Mouse (Mus musculus) B cell, adult 2 months (primary cell): Measurements from ENCODE around the gene Srebf1.

Experiments used
- DNase-seq, 2 experiments: peaks; one replicate each; pipeline ENCODE4 v3.0.0; 2022

The Srebf1 gene

DNA sequence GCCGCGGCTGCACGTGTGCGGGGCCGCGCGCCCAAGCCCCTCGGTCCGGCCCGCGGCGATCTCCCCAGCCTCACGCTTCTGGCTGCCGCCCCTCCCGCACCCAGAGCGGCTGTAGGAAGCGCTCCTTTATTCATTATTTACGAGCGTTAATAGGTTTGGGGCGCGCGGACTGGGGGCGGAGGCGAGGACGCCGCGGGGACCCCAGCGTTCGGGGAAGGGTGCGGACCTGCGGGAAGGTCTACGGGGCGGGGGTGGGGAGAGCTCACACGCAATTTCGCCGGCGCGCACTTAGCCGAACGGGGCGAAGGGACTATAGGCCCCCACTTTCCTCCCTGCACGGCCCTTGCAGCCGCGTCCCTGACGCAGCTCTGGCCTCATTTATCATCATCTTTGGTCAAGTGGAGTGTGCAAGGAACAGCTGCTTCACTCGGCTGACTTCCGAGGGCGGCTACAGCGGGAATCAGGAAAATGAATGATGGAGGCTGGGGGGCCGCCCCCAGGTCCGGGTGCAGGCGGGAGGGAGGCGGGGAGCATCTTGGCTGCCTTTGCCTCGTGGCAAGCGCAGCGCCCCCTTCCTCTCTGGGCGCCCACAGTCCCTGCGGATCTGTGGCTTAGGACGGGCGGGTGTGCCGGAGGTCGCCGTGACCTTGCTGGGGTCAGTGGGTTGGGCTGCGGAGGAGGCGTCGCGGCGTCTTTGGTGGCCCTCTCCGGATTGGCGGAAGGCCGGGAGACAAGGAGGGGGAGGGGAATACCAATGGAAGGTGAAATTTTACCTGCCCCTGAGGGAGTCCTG lies 46.0 kb downstream of the Srebf1 start:
- peak; percentile 53 to 56 for DNase-seq

- DNase-seq = peak; percentile 36 to 41
These were observed 46.8 kb downstream of the Srebf1 start for GRCm38 (mm10) chr11:60175371-60176181.

- DNase-seq = no peak
These were observed 48.7 kb downstream of the Srebf1 start for GRCm38 (mm10) chr11:60173606-60174184.

- no peak for DNase-seq
These were observed 50.3 kb downstream of the Srebf1 start for GRCm38 (mm10) chr11:60172074-60172473.

GRCm38 (mm10) chr11:60168780-60169179 lies 53.6 kb downstream of the Srebf1 start:
- no peak for DNase-seq

DNA sequence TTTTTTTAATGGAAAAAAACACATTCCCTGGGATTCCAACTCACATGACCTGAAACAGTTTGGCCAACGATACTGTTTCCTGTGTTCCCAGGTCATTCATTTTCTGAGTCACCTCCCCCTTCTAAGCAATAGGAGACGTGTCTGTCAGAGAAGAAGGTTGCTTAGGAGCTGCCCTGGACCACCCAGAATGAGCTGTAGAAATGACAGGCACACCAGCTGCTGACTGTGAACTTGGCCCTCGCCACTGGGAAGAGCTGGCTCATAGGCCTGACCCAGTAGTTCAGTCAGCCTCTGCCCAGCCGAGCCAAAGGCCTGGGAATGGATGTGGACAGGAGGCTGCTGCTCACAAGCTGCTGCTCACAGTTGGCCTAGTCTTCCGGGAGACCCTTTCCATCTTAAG lies 57.3 kb downstream of the Srebf1 start:
- DNase-seq = no peak

- DNase-seq = no peak
These were observed 57.9 kb downstream of the Srebf1 start for GRCm38 (mm10) chr11:60164450-60164849.

GRCm38 (mm10) chr11:60163362-60163761 lies 59.0 kb downstream of the Srebf1 start:
- DNase-seq = no peak

DNA sequence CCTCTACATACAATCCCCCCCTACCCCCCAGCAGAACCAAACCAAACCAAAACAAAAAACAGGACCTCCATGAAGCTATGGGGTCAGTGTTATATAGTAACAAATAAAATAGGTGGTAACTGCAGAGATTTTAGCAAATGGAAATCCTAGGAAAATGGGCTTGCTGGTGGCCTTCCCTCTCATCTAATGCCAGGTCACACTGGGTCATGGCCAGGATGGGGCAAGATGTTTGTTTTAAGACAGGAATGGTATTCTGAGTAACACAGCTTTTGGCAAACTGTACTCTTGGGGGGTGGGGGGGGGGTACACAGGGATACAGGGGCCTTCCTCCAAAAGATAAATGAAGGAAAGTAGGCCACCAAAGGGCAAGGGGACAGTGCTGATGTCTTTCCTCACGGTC lies 59.8 kb downstream of the Srebf1 start:
- no peak for DNase-seq

- no peak for DNase-seq
These were observed 61.1 kb downstream of the Srebf1 start for GRCm38 (mm10) chr11:60161146-60161874.

GRCm38 (mm10) chr11:60160454-60161114 lies 61.8 kb downstream of the Srebf1 start:
- no peak for DNase-seq

DNA sequence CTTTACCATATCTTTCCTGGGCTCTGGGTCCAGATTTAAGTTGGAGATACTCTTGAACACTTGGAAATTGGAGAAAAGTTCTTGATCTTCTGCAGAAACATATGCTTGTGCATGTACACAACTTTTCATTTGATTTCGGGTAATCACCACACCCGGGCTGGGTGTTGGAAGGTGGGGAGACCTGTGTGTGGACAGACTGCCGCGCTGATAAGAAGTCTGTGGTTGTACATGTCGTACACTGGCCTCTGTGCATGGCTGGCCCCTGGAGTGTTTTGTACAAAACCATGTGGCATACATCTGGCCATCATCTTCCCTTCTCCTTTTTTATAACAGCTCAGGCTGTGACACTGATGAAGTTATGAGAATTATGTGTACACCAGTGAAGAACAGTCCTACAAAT lies 62.4 kb downstream of the Srebf1 start:
- DNase-seq = no peak

DNA sequence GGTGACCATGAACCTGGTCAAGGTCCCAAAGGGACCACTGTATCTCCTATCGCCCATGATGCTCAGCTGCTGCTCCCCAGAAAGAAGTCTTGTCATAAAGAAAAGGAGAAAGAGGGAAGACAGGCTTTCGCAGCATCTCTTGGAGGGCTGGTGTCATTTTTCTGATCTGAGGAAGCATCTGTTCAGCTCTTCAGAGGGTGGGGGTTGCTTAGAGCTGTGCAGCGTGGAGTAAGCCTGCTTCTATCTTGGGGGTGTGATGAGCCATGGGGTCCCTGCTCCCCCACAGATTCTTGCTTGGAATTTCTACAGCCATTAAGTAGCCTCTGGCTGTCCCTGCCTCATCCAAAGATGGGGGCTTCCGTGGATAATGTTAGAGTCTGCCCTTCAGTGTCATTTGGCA lies 64.1 kb downstream of the Srebf1 start:
- DNase-seq = no peak

DNA sequence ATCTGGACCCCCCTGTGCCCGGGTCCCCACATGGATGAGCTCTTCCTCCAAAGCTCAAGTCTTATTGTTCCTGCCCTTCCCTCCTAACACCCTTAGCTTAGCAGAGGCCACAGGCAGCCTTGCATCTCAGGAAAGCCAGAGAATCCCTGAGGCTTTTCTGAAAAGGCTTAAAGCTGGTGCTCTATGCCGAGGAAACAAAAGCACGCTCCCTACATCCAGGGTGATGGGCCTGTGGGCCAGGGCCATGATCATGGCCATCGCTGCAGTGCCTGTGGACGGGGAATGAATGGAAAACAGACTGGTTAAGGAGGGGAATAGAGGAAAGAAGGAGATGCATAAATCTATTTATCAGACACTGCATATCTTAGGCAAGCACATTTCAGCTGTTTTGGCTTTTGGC lies 66.7 kb downstream of the Srebf1 start:
- no peak for DNase-seq

DNA sequence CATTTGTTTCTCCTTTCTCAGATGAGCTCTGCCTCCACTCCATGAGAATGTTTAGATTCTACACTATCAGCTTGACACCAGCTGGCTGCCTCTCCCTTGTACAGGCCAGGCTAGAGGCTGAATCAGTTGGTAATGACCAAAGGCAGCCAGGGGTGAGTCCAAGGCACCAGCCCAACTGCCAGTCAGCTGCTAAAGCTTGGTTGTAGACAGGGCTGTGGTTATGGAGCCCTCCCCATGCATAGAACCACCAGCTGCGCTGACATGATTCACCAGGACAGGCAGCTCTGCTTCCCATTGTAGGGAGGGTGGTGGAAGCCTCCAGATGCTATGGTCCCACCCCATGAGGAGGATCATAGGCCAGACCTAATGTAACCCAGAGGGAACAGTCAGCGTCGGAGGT lies 68.4 kb downstream of the Srebf1 start:
- DNase-seq = no peak

DNA sequence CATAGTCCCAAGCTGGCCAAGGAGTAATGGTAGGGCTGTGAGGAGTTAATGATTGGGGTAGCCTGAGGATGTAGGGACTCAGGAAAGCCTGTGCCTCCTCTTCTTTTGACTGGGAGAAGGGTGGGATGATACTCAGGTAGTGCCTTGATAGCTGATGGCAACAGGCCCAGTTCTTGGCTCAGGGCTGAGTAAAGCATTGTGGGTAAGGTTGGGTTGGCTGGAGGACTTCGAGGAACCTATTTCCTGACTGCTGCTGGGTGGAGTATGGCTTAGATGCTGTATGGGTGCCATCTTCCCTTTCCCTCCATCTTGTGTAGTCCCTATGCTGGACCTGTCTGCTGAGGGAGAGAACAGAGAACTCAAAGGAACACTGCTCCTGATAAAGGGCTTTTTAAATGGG lies 70.0 kb downstream of the Srebf1 start:
- DNase-seq = no peak

GRCm38 (mm10) chr11:60150677-60151076 lies 71.7 kb downstream of the Srebf1 start:
- no peak for DNase-seq
